Comparison of ENCODE assay signal across 8 mouse cellular contexts in the genomic region with DNA sequence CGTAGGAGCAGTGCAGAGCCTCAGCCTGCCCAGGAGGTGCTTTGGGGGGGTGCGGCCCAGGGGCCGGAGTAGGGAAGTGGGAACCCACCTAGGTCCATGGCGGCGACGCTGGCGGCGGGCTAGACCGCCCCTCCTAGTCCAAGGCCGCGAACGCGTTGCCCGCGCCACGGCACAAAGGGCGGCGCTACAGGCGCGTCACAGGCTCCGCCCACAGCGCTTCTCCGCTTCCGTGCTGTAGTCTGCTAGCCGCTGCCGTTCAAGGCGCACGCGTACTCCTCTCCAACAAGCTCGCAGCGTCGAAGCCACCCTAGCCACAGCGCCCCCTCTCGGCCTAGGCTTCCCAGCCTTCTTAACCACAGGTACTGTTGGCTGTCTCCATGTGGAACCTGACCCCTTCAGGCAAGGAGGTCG. TPM values are rescaled to one million over a fixed set of nuclear protein-coding genes. Genes with fewer than 3 reads are reported as not detected.
DNase-seq lines count a peak whose midpoint lies in the region; ATAC-seq and TF ChIP-seq lines count a peak whose summit lies in the region.

A gene (plus strand): TSS at position 219 of the 411 bp plus-strand sequence.
A gene (minus strand): TSS at position 275 of the 411 bp plus-strand sequence.

- ATAC-seq in cerebellum, adult (ENCODE audit: insufficient number of reproducible peaks, low FRiP score, low TSS enrichment): peak; percentile 90
- peak; percentile 99 for ATAC-seq in forebrain, embryonic 13.5 days
- ATAC-seq in liver, postnatal 0 days: peak; percentile 99
- ATAC-seq in neural tube, embryonic 14.5 days (ENCODE audit: low read depth): peak; percentile 99

- under 1% methylated on average over 34 of the region's 35 CpGs for WGBS in forebrain, embryonic 13.5 days
- WGBS in large intestine, adult 2 months: under 1% methylated on average over 35 of the region's 35 CpGs
- WGBS in liver, postnatal 0 days (ENCODE audit: insufficient replicate concordance): 1% methylated on average over 32 of the region's 35 CpGs
- WGBS in neural tube, embryonic 14.5 days: under 1% methylated on average over 28 of the region's 35 CpGs

- H3K27me3 ChIP-seq in ES-Bruce4 (ENCODE audit: control insufficient read depth, insufficient read depth, low read length, poor library complexity, severe bottlenecking): no peaks in the 10 kb centered on the region
- no peaks in the 10 kb centered on the region for H3K27me3 ChIP-seq in forebrain, embryonic 13.5 days
- no peaks in the 10 kb centered on the region for H3K27me3 ChIP-seq in liver, postnatal 0 days (ENCODE audit: insufficient read depth, low read length)
- H3K27me3 ChIP-seq in neural tube, embryonic 14.5 days (ENCODE audit: control insufficient read depth, insufficient read depth, low read length): no peaks in the 10 kb centered on the region

- TF ChIP-seq EP300 in ES-Bruce4 (IDR thresholded peaks at IDR 0.05; ENCODE audit: insufficient read depth, low read depth, low read length): peak; percentile 38; the same call in 1 of the 2 replicates
- TF ChIP-seq EP300 in liver, postnatal 0 days (IDR thresholded peaks at IDR 0.05; ENCODE audit: low read depth): no peak

- no peaks in the 10 kb centered on the region for H3K9me3 ChIP-seq in ES-Bruce4 (replicated peaks; ENCODE audit: control insufficient read depth, insufficient read depth, low read length, poor library complexity, severe bottlenecking)
- no peaks in the 10 kb centered on the region for H3K9me3 ChIP-seq in forebrain, embryonic 13.5 days (replicated peaks)
- H3K9me3 ChIP-seq in liver, postnatal 0 days (ENCODE audit: low read length): no peaks in the 10 kb centered on the region
- H3K9me3 ChIP-seq in neural tube, embryonic 14.5 days (ENCODE audit: control insufficient read depth, low read length): no peaks in the 10 kb centered on the region

- DNase-seq in heart, postnatal 10 days: peak; percentile 97 to 98
- DNase-seq in large intestine, adult 2 months (ENCODE audit: low read depth, low spot score): peak; percentile 90
- peak; percentile 98 for DNase-seq in liver, postnatal 0 days
- DNase-seq in testis, postnatal 10 days (ENCODE audit: low spot score): peak; percentile 99

- peak; percentile 50 for TF ChIP-seq POLR2A in ES-Bruce4 (IDR thresholded peaks at IDR 0.05; ENCODE audit: insufficient read depth, low read length)

- peak within 1 kb of the TSS; percentile 82 for H3K9ac ChIP-seq in ES-Bruce4 (ENCODE audit: low read depth, poor library complexity, severe bottlenecking)
- peak within 1 kb of the TSS; percentile 93 for H3K9ac ChIP-seq in forebrain, embryonic 13.5 days
- peak within 1 kb of the TSS; percentile 82 for H3K9ac ChIP-seq in liver, postnatal 0 days (replicated peaks)
- H3K9ac ChIP-seq in neural tube, embryonic 14.5 days (replicated peaks; ENCODE audit: low read depth, low read length): peak within 1 kb of the TSS; percentile 82

- peaks cover 31% of the 10 kb centered on the region for H3K36me3 ChIP-seq in ES-Bruce4 (ENCODE audit: control insufficient read depth, insufficient read depth, low read length, poor library complexity, severe bottlenecking)
- H3K36me3 ChIP-seq in forebrain, embryonic 13.5 days (ENCODE audit: poor library complexity, severe bottlenecking): peaks cover 40% of the 10 kb centered on the region
- peaks cover 20% of the 10 kb centered on the region; the same call in 1 of the 2 replicates for H3K36me3 ChIP-seq in liver, postnatal 0 days (replicated peaks; ENCODE audit: insufficient read depth, low read length)
- H3K36me3 ChIP-seq in neural tube, embryonic 14.5 days (ENCODE audit: control insufficient read depth, insufficient read depth, low read length): peaks cover 25% of the 10 kb centered on the region

- peak within 1 kb of the TSS; percentile 80 for H3K4me3 ChIP-seq in ES-Bruce4 (ENCODE audit: low read depth, low read length)
- peak within 1 kb of the TSS; percentile 84 for H3K4me3 ChIP-seq in forebrain, embryonic 13.5 days
- H3K4me3 ChIP-seq in liver, postnatal 0 days (ENCODE audit: low read depth, low read length): peak within 1 kb of the TSS; percentile 63
- peak within 1 kb of the TSS; percentile 80 for H3K4me3 ChIP-seq in neural tube, embryonic 14.5 days (ENCODE audit: low read depth, low read length)

- H3K4me2 ChIP-seq in forebrain, embryonic 13.5 days: peak within 1 kb of the TSS; percentile 85
- peak within 1 kb of the TSS; percentile 85 for H3K4me2 ChIP-seq in liver, postnatal 0 days (ENCODE audit: low read depth, low read length)
- H3K4me2 ChIP-seq in neural tube, embryonic 14.5 days (ENCODE audit: low read depth, low read length): peak within 1 kb of the TSS; percentile 85

- intact Hi-C loops in heart, postnatal 10 days (cut with DNase I): loop anchor here (1.0 to 5.0 kb wide), 2 partner anchors 38 to 435 kb away; a partner anchor contains a TSS

- TF ChIP-seq CTCF in ES-Bruce4 (IDR thresholded peaks at IDR 0.05; ENCODE audit: low read depth, low read length): peak; percentile 99
- peak; percentile 99 for TF ChIP-seq CTCF in liver, postnatal 0 days (IDR thresholded peaks at IDR 0.05; ENCODE audit: low read depth)

- peak within 1 kb of the TSS; percentile 34; the same call in 1 of the 2 replicates for H3K27ac ChIP-seq in ES-Bruce4 (ENCODE audit: insufficient read depth, low read length)
- H3K27ac ChIP-seq in forebrain, embryonic 13.5 days: peak within 1 kb of the TSS; percentile 90
- peak within 1 kb of the TSS; percentile 81 for H3K27ac ChIP-seq in liver, postnatal 0 days (ENCODE audit: low read depth)
- peak within 1 kb of the TSS; percentile 92 for H3K27ac ChIP-seq in neural tube, embryonic 14.5 days (ENCODE audit: low read depth, low read length)

- no peaks in the 10 kb centered on the region for H3K4me1 ChIP-seq in ES-Bruce4 (ENCODE audit: control insufficient read depth, insufficient read depth, low read length)
- peaks cover 14% of the 10 kb centered on the region for H3K4me1 ChIP-seq in forebrain, embryonic 13.5 days
- peaks cover 16% of the 10 kb centered on the region for H3K4me1 ChIP-seq in liver, postnatal 0 days (ENCODE audit: insufficient read depth)
- peaks cover 8% of the 10 kb centered on the region; the same call in 1 of the 2 replicates for H3K4me1 ChIP-seq in neural tube, embryonic 14.5 days (ENCODE audit: control insufficient read depth, insufficient read depth, low read length)

RNA-seq across cellular contexts. Expression of the first gene that starts in this region (rescaled TPM):
- not detected in 2 replicates for polyA plus RNA-seq in ES-Bruce4 (2011; ENCODE audit: insufficient read depth, insufficient read length, low read depth, missing spikeins)
- polyA plus RNA-seq in forebrain, embryonic 13.5 days (2015; fragmentation: Nextera tagmentation; extraction: Ambion mirVana): 0.89 TPM in 1 of 2 replicates, not detected in the other
- under 1 TPM in 1 of 2 experiments, not detected in 1; 0.50 TPM for total RNA-seq in heart, postnatal 10 days (2021)
- 0.17 and 0.41 TPM in 2 replicates for polyA plus RNA-seq in large intestine, adult 2 months (2012; rRNA removed)
- polyA plus RNA-seq in liver, postnatal 0 days (2015; fragmentation: Nextera tagmentation; extraction: Ambion mirVana): 0.73 and 0.86 TPM in 2 replicates
- polyA plus RNA-seq in neural tube, embryonic 14.5 days (2014; fragmentation: Nextera tagmentation; extraction: Ambion mirVana): not detected in 2 replicates

RNA-seq across cellular contexts. Expression of the second gene that starts in this region (rescaled TPM):
- 31.6 and 32.2 TPM in 2 replicates for polyA plus RNA-seq in ES-Bruce4 (2011; ENCODE audit: insufficient read depth, insufficient read length, low read depth, missing spikeins)
- 18.3 and 29.0 TPM in 2 replicates for polyA plus RNA-seq in forebrain, embryonic 13.5 days (2015; fragmentation: Nextera tagmentation; extraction: Ambion mirVana)
- 1 to 10 TPM; 3.1 to 5.9 TPM for total RNA-seq in heart, postnatal 10 days (2021)
- 7.3 and 7.9 TPM in 2 replicates for polyA plus RNA-seq in large intestine, adult 2 months (2012; rRNA removed)
- 6.8 and 9.5 TPM in 2 replicates for polyA plus RNA-seq in liver, postnatal 0 days (2015; fragmentation: Nextera tagmentation; extraction: Ambion mirVana)
- polyA plus RNA-seq in neural tube, embryonic 14.5 days (2014; fragmentation: Nextera tagmentation; extraction: Ambion mirVana): 13.8 and 16.6 TPM in 2 replicates

Comparison
In these comparisons a context has a peak if more than half of its experiments do, and no peak if none do; other contexts are left out.
1. Peak in every context shown above with its lines: DNase-seq, ATAC-seq, H3K4me3 ChIP-seq and H3K27ac ChIP-seq.
2. H3K27ac ChIP-seq: peak in every context shown above with its lines; median percentile 92 in neural tube, embryonic 14.5 days; 90 in forebrain, embryonic 13.5 days; 81 in liver, postnatal 0 days; 34 in ES-Bruce4.